Mouse (Mus musculus): ENCODE data around the gene Nae1. TPM values are rescaled to one million over a fixed set of nuclear protein-coding genes. Genes with fewer than 3 reads are reported as not detected.

The Nae1 gene
- 107 TPM for polyA plus RNA-seq (2015; fragmentation: Illumina TruSeq; extraction: RNeasy Lipid Tissue Mini Kit (QIAGEN cat#74804); ENCODE audit: insufficient read depth, low replicate concordance)

DNA sequence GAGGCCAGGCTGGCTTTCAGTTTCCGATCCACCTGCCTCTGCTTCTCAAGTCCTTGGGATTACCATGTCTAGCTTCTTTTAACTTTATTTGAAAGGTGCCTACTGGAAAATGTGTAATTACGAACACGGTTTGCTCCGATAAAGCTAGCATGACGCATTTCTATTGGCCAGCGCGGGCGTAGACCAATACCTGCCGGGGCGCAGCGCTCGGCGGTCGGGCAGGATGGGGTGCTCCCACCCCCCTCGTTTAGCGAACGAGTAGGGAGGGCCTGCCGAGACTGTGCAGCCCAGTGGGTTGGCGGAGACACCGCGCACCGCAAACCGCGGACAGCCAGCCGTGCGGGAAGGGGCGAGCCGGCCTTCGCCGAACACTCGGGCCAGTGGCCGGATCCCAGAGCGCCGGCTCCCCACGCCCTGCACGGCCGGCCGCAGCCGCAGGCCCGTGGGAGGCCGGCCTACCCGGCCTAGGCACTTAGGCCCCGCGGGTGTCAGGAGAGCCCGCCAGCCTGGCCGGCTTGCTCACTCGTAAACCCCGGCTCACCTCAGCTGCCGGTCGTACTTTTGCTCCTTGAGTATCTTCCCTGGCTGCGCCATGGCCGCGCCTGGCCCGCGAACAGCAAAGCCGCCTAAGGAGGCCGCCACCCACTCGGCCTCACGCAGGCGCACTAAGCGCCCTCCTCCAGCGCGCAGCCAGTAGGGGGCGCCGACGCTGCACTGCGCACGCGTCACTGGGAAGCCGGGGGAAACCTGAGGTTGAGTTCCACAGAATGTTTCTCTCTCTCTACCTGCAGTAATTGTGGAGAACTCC lies at the start of gene Nae1, which contains the start of gene Car7:
Gene Nae1 (minus strand): TSS at position 667 of the 808 bp plus-strand sequence.
Gene Car7 (plus strand): TSS at position 719 of the 808 bp plus-strand sequence.

DNA sequence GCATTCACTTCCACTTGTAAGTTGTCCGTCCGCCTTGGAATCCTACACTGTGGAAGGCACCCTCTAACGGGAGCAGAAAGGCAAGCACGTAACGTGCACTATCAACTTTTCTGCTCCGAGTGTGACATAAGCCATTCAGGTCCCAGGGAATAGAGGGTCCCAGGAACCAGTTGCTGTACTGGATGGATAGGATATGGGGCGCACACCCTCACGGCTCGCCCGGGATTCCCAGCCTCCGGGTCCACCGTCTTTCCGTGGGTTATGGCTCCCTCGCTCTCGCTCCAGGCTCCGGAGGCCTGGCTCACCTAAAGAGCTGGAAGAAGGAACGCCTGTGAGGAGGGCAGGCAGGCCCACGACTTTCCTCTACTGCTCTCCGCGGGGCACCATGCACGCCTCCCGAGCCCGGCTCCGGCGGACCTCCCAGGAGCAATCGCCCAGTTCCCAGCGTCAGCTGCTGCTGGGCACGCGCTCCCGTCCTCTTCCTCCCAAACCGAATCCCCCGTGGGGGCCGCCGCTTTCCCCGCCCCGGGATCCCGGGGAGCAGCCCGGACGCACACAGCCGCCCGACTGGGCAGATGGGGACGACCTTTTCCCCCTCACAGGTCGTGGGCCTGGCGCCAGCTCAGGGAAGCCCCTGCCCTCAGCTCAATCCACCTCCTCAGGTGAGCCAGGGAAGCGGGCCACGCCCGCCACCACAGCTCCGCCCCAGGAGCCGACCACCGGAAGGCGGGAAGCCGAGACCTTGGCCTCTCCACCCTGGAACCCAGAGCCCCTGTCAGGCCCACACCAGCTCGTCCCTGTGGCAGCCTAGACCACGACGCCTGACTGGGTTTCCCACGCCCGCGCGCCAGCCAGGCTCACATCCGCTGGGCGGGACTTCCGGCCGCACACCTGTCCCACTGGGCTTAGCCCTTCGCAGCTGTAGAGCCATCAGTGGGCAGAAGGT lies 25.1 kb downstream of the Nae1 start, which contains the start of gene Terb1:
Gene Terb1 (minus strand): TSS at position 850 of the 946 bp plus-strand sequence.

Other genes with a start within 250 kb of the Nae1 start
- gene Cmtm2a, start 241.5 kb downstream of the Nae1 start, polyA plus RNA-seq (2015; fragmentation: Illumina TruSeq; extraction: RNeasy Lipid Tissue Mini Kit (QIAGEN cat#74804); ENCODE audit: insufficient read depth, low replicate concordance), result not detected
- gene Gm45711, start 224.6 kb downstream of the Nae1 start, polyA plus RNA-seq (2015; fragmentation: Illumina TruSeq; extraction: RNeasy Lipid Tissue Mini Kit (QIAGEN cat#74804); ENCODE audit: insufficient read depth, low replicate concordance), result not detected
- gene Cmtm1, start 224.5 kb downstream of the Nae1 start, polyA plus RNA-seq (2015; fragmentation: Illumina TruSeq; extraction: RNeasy Lipid Tissue Mini Kit (QIAGEN cat#74804); ENCODE audit: insufficient read depth, low replicate concordance), result not detected
- not detected for gene Gm11020, start 213.1 kb downstream of the Nae1 start, polyA plus RNA-seq (2015; fragmentation: Illumina TruSeq; extraction: RNeasy Lipid Tissue Mini Kit (QIAGEN cat#74804); ENCODE audit: insufficient read depth, low replicate concordance)
- gene Cmtm2b, start 212.4 kb downstream of the Nae1 start, polyA plus RNA-seq (2015; fragmentation: Illumina TruSeq; extraction: RNeasy Lipid Tissue Mini Kit (QIAGEN cat#74804); ENCODE audit: insufficient read depth, low replicate concordance), result not detected
- 48.5 TPM for gene Cmtm3, start 195.2 kb downstream of the Nae1 start, polyA plus RNA-seq (2015; fragmentation: Illumina TruSeq; extraction: RNeasy Lipid Tissue Mini Kit (QIAGEN cat#74804); ENCODE audit: insufficient read depth, low replicate concordance)
- gene Cmtm4, start 138.8 kb downstream of the Nae1 start, polyA plus RNA-seq (2015; fragmentation: Illumina TruSeq; extraction: RNeasy Lipid Tissue Mini Kit (QIAGEN cat#74804); ENCODE audit: insufficient read depth, low replicate concordance), result 11.4 TPM
- 66.6 TPM for gene Dync1li2, start 91.6 kb downstream of the Nae1 start, polyA plus RNA-seq (2015; fragmentation: Illumina TruSeq; extraction: RNeasy Lipid Tissue Mini Kit (QIAGEN cat#74804); ENCODE audit: insufficient read depth, low replicate concordance)
- gene Terb1, start 24.7 kb downstream of the Nae1 start, polyA plus RNA-seq (2015; fragmentation: Illumina TruSeq; extraction: RNeasy Lipid Tissue Mini Kit (QIAGEN cat#74804); ENCODE audit: insufficient read depth, low replicate concordance), result 4.2 TPM
- 1.5 TPM for gene Car7, start 52 bp upstream of the Nae1 start, polyA plus RNA-seq (2015; fragmentation: Illumina TruSeq; extraction: RNeasy Lipid Tissue Mini Kit (QIAGEN cat#74804); ENCODE audit: insufficient read depth, low replicate concordance)
- 6.9 TPM for gene Pdp2, start 56.8 kb upstream of the Nae1 start, polyA plus RNA-seq (2015; fragmentation: Illumina TruSeq; extraction: RNeasy Lipid Tissue Mini Kit (QIAGEN cat#74804); ENCODE audit: insufficient read depth, low replicate concordance)
- not detected for gene Cdh16, start 89.8 kb upstream of the Nae1 start, polyA plus RNA-seq (2015; fragmentation: Illumina TruSeq; extraction: RNeasy Lipid Tissue Mini Kit (QIAGEN cat#74804); ENCODE audit: insufficient read depth, low replicate concordance)
- 4.9 TPM for gene Rrad, start 96.7 kb upstream of the Nae1 start, polyA plus RNA-seq (2015; fragmentation: Illumina TruSeq; extraction: RNeasy Lipid Tissue Mini Kit (QIAGEN cat#74804); ENCODE audit: insufficient read depth, low replicate concordance)
- gene Ciao2b, start 107.3 kb upstream of the Nae1 start, polyA plus RNA-seq (2015; fragmentation: Illumina TruSeq; extraction: RNeasy Lipid Tissue Mini Kit (QIAGEN cat#74804); ENCODE audit: insufficient read depth, low replicate concordance), result 21.5 TPM
- not detected for gene Ces2a, start 199.4 kb upstream of the Nae1 start, polyA plus RNA-seq (2015; fragmentation: Illumina TruSeq; extraction: RNeasy Lipid Tissue Mini Kit (QIAGEN cat#74804); ENCODE audit: insufficient read depth, low replicate concordance)